Mouse (Mus musculus) CD4-positive, CD25-positive, alpha-beta regulatory T cell, adult 2 months (primary cell): Measurements from ENCODE around the gene Nmrk1.

Experiments used
- DNase-seq: peaks from one replicate; pipeline ENCODE4 v3.0.0-alpha.2; 2012; ENCODE audit warnings: low read depth, low spot score

Nmrk1 gene

GRCm38 (mm10) chr19:18615680-18616240 is 16.0 kb upstream of the Nmrk1 start:
- DNase-seq, result no peak

GRCm38 (mm10) chr19:18617504-18617903 is 14.2 kb upstream of the Nmrk1 start:
- DNase-seq, result no peak

- DNase-seq, result peak; percentile 71
These were observed 12.7 kb upstream of the Nmrk1 start for GRCm38 (mm10) chr19:18619060-18619459.

GRCm38 (mm10) chr19:18619691-18620090 is 12.1 kb upstream of the Nmrk1 start:
- peak; percentile 37 for DNase-seq

- DNase-seq, result no peak
These were observed 7.9 kb upstream of the Nmrk1 start for GRCm38 (mm10) chr19:18623894-18624293.

- no peak for DNase-seq
These were observed 2.2 kb upstream of the Nmrk1 start for GRCm38 (mm10) chr19:18629589-18629988.

- peak; percentile 29 for DNase-seq
These were observed 1.3 kb upstream of the Nmrk1 start for GRCm38 (mm10) chr19:18630221-18631119.

- peak; percentile 51 for DNase-seq
These were observed 548 bp upstream of the Nmrk1 start for GRCm38 (mm10) chr19:18631161-18631643.

GRCm38 (mm10) chr19:18632231-18633185 is 758 bp downstream of the Nmrk1 start:
- DNase-seq, result no peak

GRCm38 (mm10) chr19:18637954-18638353 is 6.2 kb downstream of the Nmrk1 start:
- no peak for DNase-seq

GRCm38 (mm10) chr19:18638949-18639348 is 7.2 kb downstream of the Nmrk1 start:
- DNase-seq, result no peak

- DNase-seq, result peak; percentile 64
These were observed 7.8 kb downstream of the Nmrk1 start for GRCm38 (mm10) chr19:18639552-18639951.

- no peak for DNase-seq
These were observed 9.3 kb downstream of the Nmrk1 start for GRCm38 (mm10) chr19:18641001-18641400.

GRCm38 (mm10) chr19:18643411-18643810 is 11.7 kb downstream of the Nmrk1 start:
- no peak for DNase-seq

- DNase-seq, result no peak
These were observed 12.3 kb downstream of the Nmrk1 start for GRCm38 (mm10) chr19:18644084-18644483.

- peak; percentile 9 for DNase-seq
These were observed 14.6 kb downstream of the Nmrk1 start for GRCm38 (mm10) chr19:18646397-18646796.

- DNase-seq, result peak; percentile 24
These were observed 15.2 kb downstream of the Nmrk1 start for GRCm38 (mm10) chr19:18646853-18647420.

GRCm38 (mm10) chr19:18647775-18648557 is 16.2 kb downstream of the Nmrk1 start:
- DNase-seq, result no peak

- no peak for DNase-seq
These were observed 16.8 kb downstream of the Nmrk1 start for GRCm38 (mm10) chr19:18648558-18648945.

- no peak for DNase-seq
These were observed 18.2 kb downstream of the Nmrk1 start for GRCm38 (mm10) chr19:18649955-18650354.

- no peak for DNase-seq
These were observed 18.7 kb downstream of the Nmrk1 start for GRCm38 (mm10) chr19:18650473-18650872.
